Mouse (Mus musculus) urinary bladder, postnatal 25 days (tissue): ENCODE data around the gene Cdh12.
"Not testable (repeated sequence)": the region's sequence is repeated elsewhere in the genome, so short reads cannot be mapped to it uniquely, and the experiment has no call there.

Experiments used
- DNase-seq: peaks from one replicate; pipeline ENCODE4 v3.0.0; 2022; ENCODE audit warnings: low spot score

Gene Cdh12

GRCm38 (mm10) chr15:21375460-21375859, 926.4 kb downstream of the Cdh12 start:
- DNase-seq = no peak

GRCm38 (mm10) chr15:21375871-21376270, 926.8 kb downstream of the Cdh12 start:
- no peak for DNase-seq

- not testable (repeated sequence) for DNase-seq
Observed at GRCm38 (mm10) chr15:21391442-21391841, 942.4 kb downstream of the Cdh12 start.

- no peak for DNase-seq
Observed at GRCm38 (mm10) chr15:21393080-21393479, 944.0 kb downstream of the Cdh12 start.

GRCm38 (mm10) chr15:21405196-21405595, 956.1 kb downstream of the Cdh12 start:
- DNase-seq = no peak

- DNase-seq = no peak
Observed at GRCm38 (mm10) chr15:21407324-21408044, 958.4 kb downstream of the Cdh12 start.

GRCm38 (mm10) chr15:21437347-21437746, 988.3 kb downstream of the Cdh12 start:
- DNase-seq = no peak

GRCm38 (mm10) chr15:21437924-21438323, 988.9 kb downstream of the Cdh12 start:
- no peak for DNase-seq

GRCm38 (mm10) chr15:21458098-21458497, 1009.0 kb downstream of the Cdh12 start:
- DNase-seq = no peak

GRCm38 (mm10) chr15:21519355-21519869, 1070.3 kb downstream of the Cdh12 start:
- no peak for DNase-seq

GRCm38 (mm10) chr15:21530804-21531203, 1081.7 kb downstream of the Cdh12 start:
- DNase-seq = no peak

- DNase-seq = no peak
Observed at GRCm38 (mm10) chr15:21536909-21537308, 1087.8 kb downstream of the Cdh12 start.

- DNase-seq = no peak
Observed at GRCm38 (mm10) chr15:21544786-21545185, 1095.7 kb downstream of the Cdh12 start.

GRCm38 (mm10) chr15:21555981-21556380, 1106.9 kb downstream of the Cdh12 start:
- DNase-seq = no peak

GRCm38 (mm10) chr15:21566314-21567051, 1117.4 kb downstream of the Cdh12 start:
- DNase-seq = no peak

GRCm38 (mm10) chr15:21604510-21604909, 1155.4 kb downstream of the Cdh12 start:
- no peak for DNase-seq
